Mouse (Mus musculus): ENCODE data around the gene Ccdc63. TPM values are rescaled to one million over a fixed set of nuclear protein-coding genes. Genes with fewer than 3 reads are reported as not detected.

Ccdc63 gene
- polyA plus RNA-seq, 1 experiment, result not detected

DNA sequence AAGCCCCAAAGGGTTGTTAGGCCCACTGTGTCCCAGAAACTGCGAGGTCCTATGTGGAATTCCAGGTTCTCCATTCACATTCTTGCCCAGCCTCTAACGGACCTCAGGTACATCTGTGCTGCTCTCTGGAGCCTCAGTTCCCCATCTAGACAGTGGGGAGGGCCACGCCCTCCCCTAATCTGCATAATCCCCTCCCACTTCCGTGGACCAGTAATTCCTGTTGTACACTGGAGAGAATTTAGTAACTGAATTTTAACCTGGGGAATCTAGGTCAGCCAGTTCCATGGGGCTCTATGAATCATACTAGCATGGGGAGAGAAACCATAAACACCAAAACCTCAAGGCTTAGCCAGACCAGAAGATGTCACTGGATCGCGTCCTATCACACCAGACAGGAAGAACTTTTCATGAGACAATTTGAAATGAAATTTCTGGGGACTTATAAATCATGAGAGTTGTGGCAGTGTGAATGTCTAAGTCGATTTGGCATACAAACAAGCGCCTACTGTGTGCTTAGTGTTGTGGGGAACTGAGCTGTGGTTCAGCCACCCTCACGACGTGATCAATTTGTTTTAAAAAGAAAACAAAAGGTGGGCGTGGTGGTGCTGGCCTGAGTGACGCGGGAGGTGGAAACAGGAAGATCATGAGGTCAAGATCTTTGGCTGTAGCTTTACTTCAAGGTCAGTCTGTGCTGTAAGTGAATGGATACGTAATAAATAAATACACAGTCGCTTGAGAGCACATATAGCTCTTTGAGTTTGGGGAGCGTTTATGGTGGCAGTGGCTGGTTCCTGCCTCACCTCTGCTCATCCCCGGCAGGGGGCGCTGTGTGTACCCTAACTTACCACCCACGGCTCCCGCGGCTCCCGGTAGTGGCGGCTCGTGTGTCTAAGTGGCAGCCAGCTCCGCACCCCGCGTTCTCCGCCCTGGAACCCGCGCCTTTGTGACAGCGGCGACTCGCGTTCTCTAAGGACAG is 9.3 kb downstream of the Ccdc63 start:
- DNase-seq (ENCODE audit: low read depth, low spot score), result no peak
- WGBS, result 6% methylated on average over 34 of the region's 34 CpGs

DNA sequence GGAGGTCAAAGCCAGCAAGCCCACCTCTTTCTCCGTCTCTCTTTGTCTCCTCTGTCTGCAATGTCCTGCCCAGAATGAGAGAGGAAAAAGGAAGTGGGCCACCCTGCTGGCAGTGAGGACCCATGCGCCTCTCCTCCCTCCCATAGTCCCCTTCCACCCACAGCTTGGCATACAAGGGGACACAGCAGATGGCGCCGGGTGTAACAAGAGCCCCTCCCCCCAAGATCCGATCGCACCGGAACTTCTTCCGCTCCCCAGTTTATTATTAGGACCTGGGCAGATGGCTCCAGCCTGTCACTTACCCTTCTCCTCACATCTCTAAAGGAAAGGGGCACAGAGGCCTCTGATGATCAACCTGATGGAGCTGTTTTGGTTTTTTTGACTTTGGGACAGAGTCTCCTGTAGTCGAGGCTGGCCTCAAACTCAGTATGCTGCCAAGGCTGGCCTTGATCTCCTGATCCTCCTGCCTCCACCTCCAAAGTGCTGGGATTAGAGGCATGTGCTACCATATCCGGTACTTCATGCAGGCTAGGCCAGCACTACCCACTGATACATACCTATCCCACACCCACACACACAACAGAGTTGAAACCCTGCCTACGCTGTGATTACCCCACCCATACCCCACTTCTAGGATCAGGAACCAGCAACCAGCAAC is 10.2 kb downstream of the Ccdc63 start:
- WGBS, result 77% methylated on average over 11 of the region's 11 CpGs
- DNase-seq (ENCODE audit: low read depth, low spot score), result no peak

DNA sequence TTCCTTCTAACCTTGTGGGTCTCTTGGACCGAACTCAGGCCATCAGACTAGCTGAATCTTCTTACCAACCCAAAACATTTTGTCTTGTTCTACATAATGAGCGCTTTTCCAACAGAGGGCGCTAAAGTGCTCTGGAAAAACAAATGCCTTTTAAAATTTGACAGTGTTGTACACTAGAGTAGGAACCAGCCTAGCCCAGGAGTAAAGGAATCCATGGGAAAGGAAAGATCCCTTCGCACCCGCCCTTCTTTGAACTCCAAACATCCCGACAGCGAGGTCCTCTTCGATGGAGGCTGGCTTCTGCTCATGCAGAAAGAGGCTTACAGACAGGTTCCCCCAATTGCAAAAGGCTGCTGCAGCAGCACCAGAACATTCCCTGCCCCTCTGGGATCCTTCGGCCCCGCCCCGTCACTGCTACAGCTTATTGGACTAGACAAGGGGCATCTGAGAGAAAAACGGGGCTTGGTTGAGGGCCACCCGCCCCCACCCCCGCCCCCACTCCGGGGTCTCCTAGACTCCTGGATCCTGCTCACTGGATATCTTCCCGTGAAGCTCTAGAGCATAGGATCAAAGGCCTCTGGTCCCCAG is 11.5 kb downstream of the Ccdc63 start:
- DNase-seq (ENCODE audit: low read depth, low spot score), result no peak
- 31% methylated on average over 16 of the region's 16 CpGs for WGBS

DNA sequence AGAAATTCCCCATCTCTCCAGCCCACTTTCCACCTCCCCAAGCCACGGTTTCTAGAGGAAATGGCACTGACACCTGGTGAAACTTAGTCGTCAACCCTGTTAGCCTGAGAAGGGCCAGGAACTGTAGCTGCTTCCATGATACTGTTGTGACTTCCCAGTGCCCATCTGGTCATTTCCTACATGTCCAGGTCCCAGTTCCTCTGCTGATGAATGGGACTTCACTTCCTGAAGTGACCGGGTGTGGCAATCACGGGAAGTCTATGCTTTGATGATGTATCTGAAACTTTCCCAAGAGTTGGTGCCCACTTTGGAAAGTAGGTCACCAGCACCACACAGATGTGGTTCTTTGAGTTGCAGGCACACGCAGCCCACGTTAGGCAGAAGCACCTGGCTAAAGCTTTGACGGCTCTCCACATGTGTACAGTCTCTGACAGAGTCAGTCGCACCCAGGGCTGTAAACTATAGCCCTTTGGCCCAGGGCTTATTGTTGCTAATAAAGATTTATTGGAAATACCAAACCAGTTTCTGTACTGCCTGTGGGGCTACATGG is 15.3 kb downstream of the Ccdc63 start:
- no peak for DNase-seq (ENCODE audit: low read depth, low spot score)
- 43% methylated on average over 8 of the region's 8 CpGs for WGBS

DNA sequence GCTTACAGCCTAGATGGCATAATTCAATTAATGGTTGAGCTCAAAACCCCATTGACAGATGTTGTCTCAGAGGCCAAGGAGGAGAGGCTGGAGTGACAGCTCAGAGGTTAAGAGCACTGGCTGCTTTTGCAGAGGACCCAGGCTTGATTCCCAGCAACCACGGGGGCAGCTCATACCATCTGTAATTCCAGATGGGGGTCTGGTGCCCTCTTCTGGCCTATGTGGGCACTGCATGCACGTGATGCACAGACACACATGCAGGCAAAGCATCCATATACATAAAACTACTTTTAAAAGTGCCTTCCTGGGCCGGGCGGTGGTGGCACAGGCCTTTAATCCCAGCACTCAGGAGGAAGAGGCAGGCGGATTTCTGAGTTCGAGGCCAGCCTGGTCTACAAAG is 24.4 kb downstream of the Ccdc63 start:
- DNase-seq (ENCODE audit: low read depth, low spot score), result no peak
- WGBS, result 90% methylated on average over 6 of the region's 6 CpGs

DNA sequence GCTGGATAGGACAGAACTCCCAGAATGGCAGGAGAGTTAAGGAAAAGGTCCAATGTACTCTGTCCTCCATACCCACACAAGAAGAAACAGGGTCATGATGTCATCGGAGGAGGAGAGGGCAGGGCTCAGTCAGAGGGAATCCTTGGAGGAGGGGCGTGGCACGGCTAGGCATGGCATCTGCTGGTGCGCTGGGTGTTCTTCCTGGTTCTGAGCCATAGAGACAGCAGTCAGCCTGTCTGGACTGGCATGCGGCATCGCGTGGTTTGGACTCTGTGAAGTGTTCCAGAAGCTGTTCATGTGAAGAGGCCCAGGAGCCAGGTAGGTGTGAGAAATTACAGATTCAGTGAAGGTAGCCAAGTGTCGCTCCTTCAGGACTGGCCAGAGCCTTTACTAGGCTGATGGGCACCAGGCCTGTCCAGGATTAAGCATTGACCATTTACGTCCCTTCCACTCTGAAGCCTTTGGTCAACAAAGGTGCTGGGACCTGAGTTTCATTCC is 25.3 kb downstream of the Ccdc63 start:
- no peak for DNase-seq (ENCODE audit: low read depth, low spot score)
- 67% methylated on average over 9 of the region's 9 CpGs for WGBS

DNA sequence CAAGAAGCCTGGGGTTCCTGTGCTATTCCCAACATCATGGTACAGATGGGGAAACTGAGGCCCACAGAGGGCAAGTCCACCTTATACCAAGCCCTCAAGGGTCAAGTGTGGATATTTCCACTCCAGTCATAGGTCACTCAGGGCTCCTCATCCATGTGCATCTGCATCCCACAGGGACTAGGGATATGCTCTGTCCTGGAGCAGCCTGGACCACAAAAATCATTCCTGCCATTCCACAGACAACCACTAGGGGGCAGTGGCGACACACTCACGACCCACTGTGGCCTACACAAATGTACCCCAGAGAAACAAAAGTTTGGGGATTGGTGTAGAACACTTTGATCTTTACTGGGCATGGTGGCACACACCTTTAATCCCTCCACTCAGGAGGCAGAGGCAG is 26.4 kb downstream of the Ccdc63 start:
- 0% methylated on average over 2 of the region's 2 CpGs for WGBS
- no peak for DNase-seq (ENCODE audit: low read depth, low spot score)

DNA sequence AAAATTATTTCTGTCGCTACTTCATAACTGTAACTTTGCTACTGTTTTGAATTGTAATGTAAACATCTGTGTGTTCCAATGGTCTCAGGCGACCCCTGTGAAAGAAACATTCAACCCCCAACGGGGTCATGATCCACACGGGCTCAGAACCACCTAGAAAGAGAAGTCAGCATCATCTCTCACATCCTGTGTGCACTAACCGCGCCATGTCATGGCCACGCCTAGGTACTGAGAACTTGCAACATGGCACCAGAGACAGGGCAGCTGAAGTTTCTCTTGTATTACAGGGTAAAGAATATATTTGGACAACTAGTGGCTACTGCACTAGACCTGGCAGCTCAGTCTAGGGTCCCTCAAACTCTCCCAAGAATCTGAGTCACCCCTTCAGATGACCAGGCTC is 27.2 kb downstream of the Ccdc63 start:
- 61% methylated on average over 7 of the region's 7 CpGs for WGBS
- no peak for DNase-seq (ENCODE audit: low read depth, low spot score)

DNA sequence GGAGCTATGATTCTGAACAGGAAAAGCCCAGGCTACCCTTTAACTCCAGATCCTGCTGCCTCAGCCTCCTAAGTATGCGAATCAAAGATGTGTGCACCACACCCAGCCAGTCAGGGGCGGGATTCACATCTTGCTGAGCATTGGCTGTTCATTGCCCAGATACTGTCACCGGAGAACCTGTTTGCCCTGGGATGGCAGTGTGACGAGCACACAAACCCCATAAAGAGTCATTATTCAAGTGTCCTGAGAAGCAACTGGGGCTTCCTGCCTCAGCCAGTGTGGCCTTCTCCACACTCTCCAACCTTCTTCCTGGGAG is 28.7 kb downstream of the Ccdc63 start:
- DNase-seq (ENCODE audit: low read depth, low spot score), result no peak
- 23% methylated on average over 4 of the region's 4 CpGs for WGBS

DNA sequence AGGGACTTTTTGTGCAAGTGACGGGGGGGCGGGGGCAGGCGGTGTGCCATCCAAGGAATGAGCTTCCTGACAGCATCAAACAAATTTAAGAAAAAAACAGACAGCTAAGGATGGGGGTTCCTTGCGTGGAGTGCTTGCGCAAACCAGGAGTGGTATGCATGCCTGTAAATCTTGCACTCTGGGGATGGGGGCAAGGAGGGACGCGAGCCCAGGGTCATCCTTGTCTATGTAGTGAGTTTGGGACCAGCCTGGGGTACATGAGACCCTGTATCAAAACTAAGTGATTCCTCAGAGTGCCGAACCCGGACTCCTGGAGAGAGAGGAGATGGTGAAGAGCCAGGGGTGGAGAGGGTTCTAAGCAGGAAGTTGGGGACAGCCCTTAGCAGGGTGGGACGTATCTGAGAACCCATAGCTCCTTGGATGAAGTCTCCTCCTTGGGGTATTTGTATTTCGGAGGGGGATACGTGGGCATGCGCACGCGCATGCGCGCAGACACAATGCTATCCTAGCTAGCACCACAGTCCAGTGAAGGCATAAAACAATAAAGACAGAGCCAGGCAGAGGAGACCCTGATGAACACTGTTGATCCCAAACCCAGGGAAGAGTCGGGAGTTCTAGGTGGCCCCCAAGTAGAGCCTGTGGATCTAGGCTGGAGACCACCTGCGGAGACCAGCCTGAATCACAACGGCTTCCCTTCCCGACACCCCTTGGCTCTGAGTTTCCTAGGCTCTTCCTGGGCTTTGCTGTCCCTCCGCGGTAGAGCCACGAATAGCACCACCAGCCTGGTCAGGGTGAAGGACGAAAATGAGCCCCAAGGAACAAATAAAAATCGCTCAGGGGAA is 29.3 kb downstream of the Ccdc63 start:
- DNase-seq (ENCODE audit: low read depth, low spot score), result no peak
- WGBS, result 62% methylated on average over 26 of the region's 26 CpGs

DNA sequence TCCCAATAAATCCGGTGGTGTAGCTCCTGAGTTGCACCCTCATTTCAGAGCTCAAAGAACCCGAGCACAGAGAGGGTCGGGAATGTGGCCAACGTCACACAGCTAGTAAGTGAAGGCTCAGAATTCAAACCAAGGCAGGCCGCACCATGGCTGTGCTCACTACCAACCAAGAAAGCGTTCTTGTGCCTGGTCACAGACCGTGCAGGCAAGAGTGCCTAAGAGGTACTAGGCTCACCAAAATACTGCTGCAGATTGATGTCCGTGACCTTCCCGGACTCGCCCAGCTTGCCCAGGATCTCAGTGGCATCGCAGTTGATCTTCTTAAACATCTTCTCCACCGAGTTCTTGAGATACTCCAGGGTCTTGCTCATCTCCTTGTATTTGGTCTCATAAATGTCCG is 30.0 kb downstream of the Ccdc63 start:
- DNase-seq (ENCODE audit: low read depth, low spot score), result no peak
- WGBS, result 87% methylated on average over 13 of the region's 13 CpGs

DNA sequence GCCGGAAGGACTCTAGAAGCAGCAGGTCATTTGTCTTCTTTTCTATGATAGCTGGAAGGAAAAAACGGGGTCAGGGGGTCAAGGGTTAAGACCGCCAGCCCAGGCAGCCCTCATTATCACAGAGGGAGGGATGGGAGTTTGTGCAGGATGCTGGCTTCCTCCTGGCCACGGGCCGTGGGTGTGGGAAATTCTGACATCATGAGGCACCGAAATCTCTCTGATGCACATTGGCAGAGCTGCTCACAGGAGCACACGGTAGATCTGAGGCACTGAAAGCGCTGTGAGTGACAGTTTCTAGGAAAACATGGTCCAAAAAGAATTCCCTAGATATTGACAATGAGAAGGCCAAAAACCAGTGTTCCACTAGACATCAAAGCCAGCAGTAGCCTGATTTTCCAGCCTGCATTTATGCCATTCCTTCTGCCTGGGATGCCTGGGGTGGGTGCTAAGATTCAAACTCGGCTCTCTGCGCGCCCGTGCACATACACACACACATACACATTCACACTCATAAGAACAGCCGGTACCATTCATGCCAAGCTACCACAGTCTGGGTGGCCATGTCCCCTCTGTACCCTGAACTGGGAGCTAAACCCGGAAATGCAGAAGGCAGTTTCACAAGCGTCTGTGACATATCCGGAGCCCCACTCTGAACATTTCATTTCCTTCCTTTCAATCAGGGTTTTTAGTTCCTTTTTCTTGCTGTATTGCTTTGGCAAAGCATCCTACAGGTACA is 31.1 kb downstream of the Ccdc63 start:
- DNase-seq (ENCODE audit: low read depth, low spot score), result no peak
- WGBS, result 60% methylated on average over 16 of the region's 16 CpGs

DNA sequence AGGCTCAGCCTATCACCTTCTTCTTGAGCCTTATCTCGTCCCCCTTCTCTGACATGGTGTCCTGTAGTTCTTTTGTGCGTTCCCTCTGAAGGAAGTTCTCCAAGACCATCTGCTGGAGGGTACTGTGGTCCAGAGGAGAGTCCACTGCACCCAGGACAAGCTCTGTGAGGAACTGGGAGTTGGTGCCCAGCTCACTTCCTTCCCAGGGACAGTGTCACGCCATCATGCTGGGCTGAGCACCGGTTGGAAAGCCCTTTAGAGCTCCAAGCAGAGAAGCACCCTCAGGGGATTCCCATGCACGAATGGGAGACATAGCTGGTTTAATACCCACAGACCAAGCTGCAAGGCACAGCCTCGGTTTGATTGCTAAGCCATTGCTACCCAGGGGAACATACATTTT is 32.5 kb downstream of the Ccdc63 start:
- DNase-seq (ENCODE audit: low read depth, low spot score), result no peak
- WGBS, result 66% methylated on average over 6 of the region's 6 CpGs

DNA sequence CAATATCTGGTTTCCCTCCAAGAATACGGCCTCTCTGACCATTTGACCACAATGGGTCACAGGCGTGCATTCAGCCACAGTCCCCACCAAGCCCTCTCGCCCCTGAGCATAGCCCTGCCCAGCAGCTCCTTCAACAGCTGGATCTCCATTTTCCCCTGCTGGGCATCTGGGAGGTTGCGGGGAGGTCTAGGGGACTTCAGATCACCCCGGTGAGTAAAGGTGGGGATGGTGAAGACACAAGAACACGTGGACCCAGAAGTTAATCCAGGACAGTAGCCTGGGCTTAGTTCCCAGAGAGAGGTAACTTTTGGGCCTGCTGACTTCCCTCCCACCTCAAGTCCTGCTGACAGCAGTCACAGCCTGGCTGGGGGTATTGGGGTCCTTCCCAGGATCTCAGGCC is 34.4 kb downstream of the Ccdc63 start:
- no peak for DNase-seq (ENCODE audit: low read depth, low spot score)
- WGBS, result 75% methylated on average over 6 of the region's 6 CpGs

DNA sequence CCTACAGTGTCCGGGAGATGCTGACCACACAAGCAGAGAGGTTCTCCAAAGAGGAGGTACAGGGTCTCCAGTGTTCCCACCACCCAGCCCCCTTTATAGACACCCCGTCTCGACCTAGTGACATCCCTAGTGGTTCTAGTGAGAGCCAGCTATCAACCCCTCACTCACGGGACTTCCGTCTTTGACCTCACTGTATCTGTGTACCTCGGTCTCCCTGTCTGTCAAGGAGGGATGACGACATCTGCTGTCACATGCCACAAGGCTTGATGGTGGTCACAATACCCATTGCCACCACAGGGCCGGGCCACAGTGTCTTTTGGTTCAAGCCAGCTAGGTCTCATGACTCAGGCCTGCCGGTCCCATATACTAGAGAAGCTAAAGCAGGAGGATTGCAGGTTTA is 35.6 kb downstream of the Ccdc63 start:
- 87% methylated on average over 9 of the region's 9 CpGs for WGBS

DNA sequence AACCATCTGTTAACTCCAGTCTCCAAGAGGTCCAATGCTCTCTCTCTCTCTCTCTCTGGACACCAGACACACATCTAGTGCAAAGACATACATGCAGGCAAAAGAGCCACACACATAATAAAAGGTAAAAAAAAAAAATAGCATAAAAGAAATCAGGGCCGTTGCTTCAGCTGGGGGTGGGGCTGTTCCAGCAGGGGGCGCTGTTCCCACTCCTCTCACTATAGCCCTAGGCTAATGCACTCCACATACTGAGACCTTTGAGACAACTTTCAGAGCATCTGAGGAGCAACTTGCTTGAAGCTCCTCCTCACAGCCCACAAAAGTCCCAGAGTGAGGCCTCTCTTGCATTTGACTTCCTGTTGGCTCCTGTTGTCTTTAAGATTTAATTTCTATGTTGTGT is 36.4 kb downstream of the Ccdc63 start:
- DNase-seq (ENCODE audit: low read depth, low spot score), result peak; percentile 16
- WGBS, result 13% methylated on average over 2 of the region's 2 CpGs

More for the DNA sequence above, 35.6 kb downstream of the Ccdc63 start:
- DNase-seq (ENCODE audit: low read depth, low spot score), result no peak

DNA sequence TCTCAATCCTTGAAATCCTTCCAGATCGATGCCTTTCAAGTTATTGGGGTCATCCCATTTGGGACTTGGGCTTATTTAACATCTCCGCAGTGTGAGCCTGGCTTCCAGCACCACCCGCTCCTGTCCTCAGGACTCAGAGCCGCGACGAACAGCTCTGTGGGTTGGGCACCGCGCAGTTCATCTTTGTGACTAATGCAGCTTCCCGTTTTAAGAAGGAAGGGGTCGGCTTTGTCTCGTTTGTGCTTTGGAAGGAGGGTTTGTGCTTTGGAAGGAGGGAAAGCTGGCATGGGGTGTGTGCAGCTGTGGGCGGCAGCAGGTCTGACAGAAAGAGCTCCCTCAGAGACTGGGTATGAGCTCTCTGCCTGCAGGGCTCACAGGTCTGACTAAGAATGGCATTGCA is 37.5 kb downstream of the Ccdc63 start:
- 34% methylated on average over 12 of the region's 12 CpGs for WGBS
- no peak for DNase-seq (ENCODE audit: low read depth, low spot score)

DNA sequence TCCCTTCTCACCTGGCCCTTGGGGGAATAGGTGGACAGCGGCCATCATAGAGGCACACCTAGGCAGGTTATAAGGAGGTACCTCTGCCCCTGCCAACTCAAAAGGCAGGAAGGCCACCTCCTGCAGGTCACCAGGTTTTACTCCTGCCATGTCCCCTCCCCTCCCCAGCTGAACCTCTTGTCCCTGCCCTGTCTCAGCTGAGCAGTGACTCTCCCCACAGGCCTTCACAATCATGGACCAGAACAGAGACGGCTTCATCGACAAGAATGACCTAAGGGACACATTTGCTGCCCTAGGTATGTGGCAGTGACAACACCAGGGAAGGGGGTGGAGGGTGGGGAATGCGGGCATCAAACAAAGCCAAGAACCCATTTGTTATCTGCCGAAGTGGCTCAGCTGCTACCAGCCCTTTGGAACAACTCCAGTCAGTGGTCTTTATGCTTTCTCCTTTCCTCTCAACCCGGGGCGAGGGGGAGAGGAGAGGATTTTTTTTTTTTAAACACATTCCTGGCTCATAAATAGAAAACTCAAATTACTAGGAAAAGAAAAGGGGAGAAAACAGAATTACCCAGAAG is 38.1 kb downstream of the Ccdc63 start:
- WGBS, result 28% methylated on average over 7 of the region's 7 CpGs
- no peak for DNase-seq (ENCODE audit: low read depth, low spot score)

DNA sequence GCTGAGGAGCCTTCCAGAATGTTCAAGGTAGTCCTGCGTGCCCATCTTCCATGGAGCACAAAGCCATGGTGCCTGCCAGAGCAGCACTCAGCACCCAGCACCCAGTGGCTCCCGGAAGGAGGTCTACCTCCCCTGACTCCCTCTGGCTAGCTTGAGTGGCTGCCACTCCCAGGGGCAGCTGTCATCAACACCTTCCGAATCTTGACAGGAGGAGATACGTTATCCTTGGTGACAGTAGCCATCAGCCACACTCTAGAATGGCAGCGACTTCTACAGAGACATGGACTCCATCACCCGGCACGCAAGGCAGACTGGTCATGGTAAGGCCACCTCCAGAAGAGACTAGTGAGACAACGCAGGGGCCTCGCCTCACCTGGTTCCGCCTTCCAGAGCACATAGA is 46.2 kb downstream of the Ccdc63 start:
- WGBS, result 82% methylated on average over 10 of the region's 10 CpGs
- no peak for DNase-seq (ENCODE audit: low read depth, low spot score)

Data from large intestine, adult 2 months (tissue).